Mouse (Mus musculus): ENCODE results near the gene Rest.

Gene Rest

GRCm38 (mm10) chr5:77309924-77310772, 44.9 kb downstream of the Rest start, which contains the start of the genes Noa1 and Polr2b:
Gene Noa1 (minus strand): TSS chr5:77310084.
Gene Polr2b (plus strand): TSS chr5:77310147.
- DNase-seq (ENCODE audit: low spot score), result peak; percentile 99

GRCm38 (mm10) chr5:77314206-77314605, 48.9 kb downstream of the Rest start:
- no peak for DNase-seq (ENCODE audit: low spot score)

GRCm38 (mm10) chr5:77314986-77315385, 49.7 kb downstream of the Rest start:
- no peak for DNase-seq (ENCODE audit: low spot score)

GRCm38 (mm10) chr5:77324936-77325335, 59.6 kb downstream of the Rest start:
- DNase-seq (ENCODE audit: low spot score), result no peak

- no peak for DNase-seq (ENCODE audit: low spot score)
These were observed 64.9 kb downstream of the Rest start for GRCm38 (mm10) chr5:77330154-77330553.

Data from urinary bladder, postnatal 14 days (tissue).